Mouse (Mus musculus) ES-E14 (cell line): ENCODE measurements at regions not wholly inside any gene's neighbourhood (a gene's known extent, or its start where the extent isn't known, plus 50 kb on each side); places are given as distances from the start of the nearest gene placed in this dataset.

Experiments used
- DNase-seq: peaks from one replicate; pipeline ENCODE4 v3.0.0-alpha.2; 2013; ENCODE audit warnings: low read depth, low spot score
- H3K27ac ChIP-seq: 2 replicates; pipeline ENCODE4 v1.5.1; 2012; ENCODE audit warnings: low read depth, mild to moderate bottlenecking, low read length, moderate library complexity, mixed read lengths; ENCODE audit not compliant: poor library complexity, insufficient read depth, severe bottlenecking
- H3K36me3 ChIP-seq: 2 replicates; pipeline ENCODE4 v1.6.1; 2012; ENCODE audit warnings: mild to moderate bottlenecking, low read length, moderate library complexity, mixed read lengths; ENCODE audit not compliant: control insufficient read depth, poor library complexity, insufficient read depth, severe bottlenecking
- H3K4me1 ChIP-seq, 2 experiments: fragments of 150-350 bp in 1 of 2; sonication (generic) in 1 of 2; 2 replicates each; pipeline ENCODE4 v1.6.1; 2012; ENCODE audit warnings: low read length in 2 of 2, mild to moderate bottlenecking in 1 of 2, mixed read lengths in 1 of 2; ENCODE audit not compliant: control insufficient read depth in 2 of 2, insufficient read depth in 2 of 2, poor library complexity in 1 of 2
- H3K4me3 ChIP-seq, 2 experiments: fragments of 150-350 bp in 1 of 2; sonication (generic) in 1 of 2; 2 replicates each; pipeline ENCODE4 v1.5.1; 2012; ENCODE audit warnings: low read length in 2 of 2, low read depth in 1 of 2, mild to moderate bottlenecking in 1 of 2, mixed read lengths in 1 of 2; ENCODE audit not compliant: insufficient read depth in 1 of 2, poor library complexity in 1 of 2, severe bottlenecking in 1 of 2
- H3K9ac ChIP-seq: 2 replicates; pipeline ENCODE4 v1.6.1; 2012; ENCODE audit warnings: low read depth, mild to moderate bottlenecking, low read length, mixed read lengths; ENCODE audit not compliant: poor library complexity, insufficient read depth, severe bottlenecking
- H3K9me3 ChIP-seq: fragments of 150-350 bp; sonication (generic); 2 replicates; pipeline ENCODE4 v1.6.1; 2012; ENCODE audit warnings: low read depth, mild to moderate bottlenecking, low read length; ENCODE audit not compliant: control insufficient read depth, insufficient read depth
- CHD2 ChIP-seq: IDR thresholded peaks from 2 replicates; pipeline ENCODE4 v1.6.1; 2014; ENCODE audit warnings: mild to moderate bottlenecking, low read depth, low read length, inconsistent platforms
- HCFC1 ChIP-seq: IDR thresholded peaks from 2 replicates; pipeline ENCODE4 v1.6.1; 2012; ENCODE audit warnings: low read length, inconsistent platforms, borderline replicate concordance; ENCODE audit not compliant: insufficient read depth
- MAFK ChIP-seq: IDR thresholded peaks from 2 replicates; pipeline ENCODE4 v1.6.1; 2014; ENCODE audit warnings: mild to moderate bottlenecking, low read depth, low read length, inconsistent platforms; ENCODE audit not compliant: insufficient read depth
- ZC3H11A ChIP-seq: IDR thresholded peaks from 2 replicates; pipeline ENCODE4 v1.6.1; 2012; ENCODE audit warnings: low read depth, mild to moderate bottlenecking, inconsistent platforms, low read length, borderline replicate concordance
- ZNF384 ChIP-seq: IDR thresholded peaks from 2 replicates; pipeline ENCODE4 v1.6.1; 2012; ENCODE audit warnings: low read depth, low read length, inconsistent platforms
- in situ Hi-C, 2 experiments: fragments of 600-800 bp; cut with MboI; formaldehyde crosslinking; loops; one replicate each; pipeline ENCODE4 v1.15.1; 2025; ENCODE audit warnings: low sequenced_read_pairs in 2 of 2, inconsistent platforms in 1 of 2; ENCODE audit not compliant: unreplicated experiment in 2 of 2

GRCm38 (mm10) chr5:97330074-97330473, 62.1 kb downstream of the Naa11 start:
- H3K9ac ChIP-seq: no peak overlapping the region
- no peak overlapping the region for H3K27ac ChIP-seq
- no peaks in the 10 kb centered on the region for H3K9me3 ChIP-seq
- H3K4me3 ChIP-seq: no peak overlapping the region
- no peak for TF ChIP-seq ZC3H11A
- no peak for TF ChIP-seq ZNF384
- no peak for TF ChIP-seq MAFK
- TF ChIP-seq HCFC1: no peak
- in situ Hi-C loops: no loop called here
- no peaks in the 10 kb centered on the region for H3K4me1 ChIP-seq
- DNase-seq: no peak
- H3K36me3 ChIP-seq: no peaks in the 10 kb centered on the region

DNA sequence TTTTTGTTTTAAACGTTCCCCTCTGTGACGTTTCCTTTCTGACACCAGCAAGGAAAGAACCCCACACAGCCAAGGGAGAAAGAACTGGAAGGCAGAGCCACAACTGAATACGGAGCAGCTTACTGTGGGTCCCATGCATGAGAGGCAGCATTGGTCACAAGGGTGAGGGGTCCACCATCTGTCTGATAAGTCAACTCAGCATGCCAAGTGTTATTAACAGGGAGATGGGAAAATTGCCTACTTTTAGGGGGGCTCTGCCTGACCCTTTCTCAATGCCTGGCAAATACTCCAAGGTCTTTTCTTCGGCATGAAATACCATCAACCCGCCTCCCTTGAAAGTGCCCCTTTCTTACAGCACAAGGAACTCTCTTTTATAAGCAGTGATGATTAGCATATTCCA, 66.3 kb downstream of the Naa11 start:
- no peak for TF ChIP-seq HCFC1
- TF ChIP-seq MAFK: no peak
- TF ChIP-seq ZC3H11A: no peak
- TF ChIP-seq ZNF384: no peak
- no peak for TF ChIP-seq CHD2

DNA sequence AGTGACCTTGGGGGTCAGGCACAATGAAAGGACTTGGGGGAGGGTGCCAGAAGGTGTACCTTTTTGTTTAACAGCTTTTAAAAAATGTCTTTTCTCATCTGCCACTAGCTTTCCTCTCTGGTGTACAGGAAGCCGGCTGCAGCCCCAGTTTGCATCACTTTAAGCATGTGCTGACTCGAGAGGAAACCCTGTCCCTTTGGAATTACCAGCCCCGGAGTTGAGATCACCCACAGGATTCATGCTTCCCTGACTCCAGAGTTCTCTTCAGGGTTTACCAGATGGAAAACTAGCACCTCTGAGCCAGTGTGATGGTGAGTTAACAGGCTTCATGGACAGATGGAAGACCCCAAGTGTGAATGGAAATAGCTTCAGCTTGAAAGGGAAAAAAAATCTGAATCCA, 68.3 kb downstream of the Naa11 start:
- TF ChIP-seq HCFC1 (no peak), ZNF384 (no peak), CHD2 (no peak), MAFK (no peak), ZC3H11A (no peak)
- DNase-seq: no peak
- in situ Hi-C loops: no loop called here

More for the DNA sequence above, 66.3 kb downstream of the Naa11 start:
- in situ Hi-C loops: no loop called here
- no peak for DNase-seq
- Histone ChIP-seq H3K4me1 (no peaks in the 10 kb centered on the region), H3K36me3 (no peaks in the 10 kb centered on the region), H3K9me3 (no peaks in the 10 kb centered on the region), H3K27ac (no peak overlapping the region), H3K9ac (no peak overlapping the region), H3K4me3 (no peak overlapping the region)

GRCm38 (mm10) chr5:97319816-97320487, 72.2 kb downstream of the Naa11 start:
- DNase-seq: no peak
- TF ChIP-seq HCFC1 (no peak), MAFK (no peak), ZNF384 (no peak), CHD2 (no peak), ZC3H11A (no peak)
- Histone ChIP-seq H3K4me1 (no peaks in the 10 kb centered on the region), H3K4me3 (no peak overlapping the region), H3K9ac (no peak overlapping the region), H3K9me3 (no peaks in the 10 kb centered on the region), H3K27ac (no peak overlapping the region), H3K36me3 (no peaks in the 10 kb centered on the region)
- in situ Hi-C loops: no loop called here

More for the DNA sequence above, 68.3 kb downstream of the Naa11 start:
- Histone ChIP-seq H3K9ac (no peak overlapping the region), H3K4me1 (no peaks in the 10 kb centered on the region), H3K9me3 (no peaks in the 10 kb centered on the region), H3K27ac (no peak overlapping the region), H3K4me3 (no peak overlapping the region), H3K36me3 (no peaks in the 10 kb centered on the region)

- no peaks in the 10 kb centered on the region for H3K4me1 ChIP-seq
- no peak for DNase-seq
- TF ChIP-seq ZC3H11A: no peak
- TF ChIP-seq HCFC1: no peak
- TF ChIP-seq CHD2: no peak
- TF ChIP-seq ZNF384: no peak
- TF ChIP-seq MAFK: no peak
- H3K9me3 ChIP-seq: no peaks in the 10 kb centered on the region
- no peak overlapping the region for H3K9ac ChIP-seq
- in situ Hi-C loops: no loop called here
- H3K27ac ChIP-seq: no peak overlapping the region
- H3K36me3 ChIP-seq: no peaks in the 10 kb centered on the region
- no peak overlapping the region for H3K4me3 ChIP-seq
Measured at GRCm38 (mm10) chr5:97306902-97307301, 85.3 kb downstream of the Naa11 start.
